Mouse (Mus musculus) brain, adult 2 months (tissue): Measurements from ENCODE around the gene Fbxo27.
"Not testable (repeated sequence)": the region's sequence is repeated elsewhere in the genome, so short reads cannot be mapped to it uniquely, and the experiment has no call there.

ENCODE experiments used
- DNase-seq: peaks from one replicate; pipeline ENCODE4 v3.0.0; 2011; ENCODE audit warnings: low read depth, low spot score

The Fbxo27 gene

GRCm38 (mm10) chr7:28692545-28693320 lies at the start of gene Fbxo27:
Fbxo27 (plus strand) TSS chr7:28692849.
- peak; percentile 80 for DNase-seq

GRCm38 (mm10) chr7:28645366-28645765 lies 47.3 kb upstream of the Fbxo27 start:
- DNase-seq, result no peak

DNA sequence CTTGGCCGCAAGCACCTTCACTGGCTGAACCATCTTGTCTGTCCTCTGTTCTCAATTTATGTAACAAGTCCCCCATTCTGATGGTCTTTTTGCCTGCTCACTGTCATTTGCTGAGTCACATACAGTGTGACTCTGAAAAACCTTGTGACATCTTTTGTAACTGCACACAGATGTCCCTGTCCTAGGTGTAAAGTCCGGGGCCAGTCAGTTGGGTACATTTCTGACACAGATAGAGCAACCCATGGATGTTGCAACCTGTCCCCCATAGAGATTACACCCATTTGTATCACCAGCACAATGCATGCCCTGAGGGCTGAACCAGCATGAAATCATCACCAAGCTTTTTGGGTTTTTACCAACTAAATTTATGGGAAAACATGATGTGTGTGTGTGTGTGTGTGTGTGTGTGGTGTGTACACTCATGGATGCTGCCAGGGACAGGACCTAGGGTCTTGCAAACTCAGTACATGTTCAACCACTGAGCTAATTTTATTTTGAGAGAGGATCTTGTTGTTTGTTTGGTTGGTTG lies 46.6 kb upstream of the Fbxo27 start:
- DNase-seq, result no peak

DNA sequence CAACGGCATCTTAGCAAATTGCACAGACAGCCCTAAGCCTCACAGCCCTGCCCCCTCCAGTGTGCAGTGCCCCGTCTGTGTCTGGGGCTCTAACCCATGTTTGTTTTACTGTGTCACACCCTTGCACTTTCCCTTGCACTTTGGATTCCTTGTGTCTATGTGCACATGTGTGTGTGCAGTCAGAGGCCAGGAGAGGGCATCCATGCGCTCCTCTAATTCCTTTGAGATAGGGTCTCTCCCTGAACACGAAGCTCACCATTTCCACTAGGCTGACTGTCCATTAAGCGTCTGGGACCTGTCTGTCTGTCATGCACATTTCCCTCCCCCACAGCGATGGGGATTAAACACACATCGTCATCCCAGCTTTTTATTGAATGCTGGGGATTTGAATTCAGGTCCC lies 45.6 kb upstream of the Fbxo27 start:
- no peak for DNase-seq

GRCm38 (mm10) chr7:28651157-28651556 lies 41.5 kb upstream of the Fbxo27 start:
- DNase-seq, result peak; percentile 31

DNA sequence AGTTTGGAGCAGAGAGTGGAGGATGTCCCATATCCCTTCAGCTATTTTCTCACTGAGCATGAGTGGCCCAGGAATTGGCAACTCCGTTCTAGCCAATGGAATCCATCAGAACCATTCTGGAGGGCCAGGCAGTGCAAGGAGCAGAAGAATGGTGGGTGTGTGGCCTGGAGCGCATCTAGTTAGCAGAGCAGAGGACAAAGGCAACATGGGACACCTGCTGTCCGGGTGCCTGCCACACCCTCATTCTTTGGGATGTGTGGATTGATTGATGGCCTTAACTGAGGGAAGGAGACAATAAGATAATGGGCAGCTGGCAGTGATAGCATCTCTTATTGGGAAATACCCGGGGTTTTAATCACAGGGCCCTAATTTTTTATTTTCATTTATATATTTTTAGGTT lies 36.2 kb upstream of the Fbxo27 start:
- no peak for DNase-seq

DNA sequence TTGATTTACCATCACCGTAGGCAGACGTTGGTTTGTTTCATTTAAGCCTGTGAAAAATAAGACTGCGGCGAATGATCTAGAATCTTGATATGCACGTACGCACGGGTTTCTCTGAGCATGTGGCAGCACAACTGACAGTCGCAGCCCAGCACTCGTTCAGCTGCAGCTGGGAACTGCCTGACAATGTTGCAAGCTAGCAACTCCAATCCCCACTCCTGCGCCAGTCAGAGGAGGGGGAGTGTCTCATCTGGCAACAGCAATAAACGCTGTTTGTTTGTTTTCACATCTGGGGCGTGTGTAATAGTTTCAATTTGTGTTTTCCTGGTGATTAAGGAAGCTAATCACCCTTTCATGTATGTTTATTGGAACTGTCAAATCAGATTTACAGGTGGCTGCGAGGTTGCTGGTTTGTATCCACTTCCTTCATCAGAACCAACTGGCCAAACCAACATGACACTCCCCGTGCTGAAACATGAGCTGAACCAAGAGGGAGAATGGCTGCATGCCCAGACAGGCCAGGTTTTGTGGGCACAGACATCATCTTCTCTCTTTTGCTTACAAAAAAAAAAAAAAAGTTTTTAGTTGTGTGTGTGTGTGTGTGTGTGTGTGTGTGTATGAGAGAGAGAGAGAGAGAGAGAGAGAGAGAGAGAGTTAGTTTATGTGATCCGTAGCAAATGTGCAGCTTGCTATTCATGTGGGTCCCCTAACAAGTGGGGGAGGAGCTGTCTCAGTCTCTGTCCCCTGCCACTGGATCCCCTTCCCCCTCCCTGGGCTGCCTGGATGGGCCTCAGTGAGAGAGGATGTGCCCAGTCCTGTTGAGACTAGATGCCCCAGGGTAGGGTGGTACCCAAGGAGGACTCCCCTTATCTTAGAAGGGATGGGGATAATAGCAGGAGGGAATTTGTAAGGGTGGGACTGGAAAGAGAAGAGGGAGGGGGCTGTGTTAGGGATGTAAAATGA lies 26.7 kb upstream of the Fbxo27 start:
- DNase-seq, result peak; percentile 35

GRCm38 (mm10) chr7:28671172-28671571 lies 21.5 kb upstream of the Fbxo27 start:
- no peak for DNase-seq

GRCm38 (mm10) chr7:28672276-28672675 lies 20.4 kb upstream of the Fbxo27 start:
- DNase-seq, result no peak

- DNase-seq, result not testable (repeated sequence)
These were observed 19.9 kb upstream of the Fbxo27 start for GRCm38 (mm10) chr7:28672786-28673185.

- DNase-seq, result no peak
These were observed 17.7 kb upstream of the Fbxo27 start for GRCm38 (mm10) chr7:28674994-28675393.

GRCm38 (mm10) chr7:28675746-28676145 lies 16.9 kb upstream of the Fbxo27 start:
- DNase-seq, result peak; percentile 12

DNA sequence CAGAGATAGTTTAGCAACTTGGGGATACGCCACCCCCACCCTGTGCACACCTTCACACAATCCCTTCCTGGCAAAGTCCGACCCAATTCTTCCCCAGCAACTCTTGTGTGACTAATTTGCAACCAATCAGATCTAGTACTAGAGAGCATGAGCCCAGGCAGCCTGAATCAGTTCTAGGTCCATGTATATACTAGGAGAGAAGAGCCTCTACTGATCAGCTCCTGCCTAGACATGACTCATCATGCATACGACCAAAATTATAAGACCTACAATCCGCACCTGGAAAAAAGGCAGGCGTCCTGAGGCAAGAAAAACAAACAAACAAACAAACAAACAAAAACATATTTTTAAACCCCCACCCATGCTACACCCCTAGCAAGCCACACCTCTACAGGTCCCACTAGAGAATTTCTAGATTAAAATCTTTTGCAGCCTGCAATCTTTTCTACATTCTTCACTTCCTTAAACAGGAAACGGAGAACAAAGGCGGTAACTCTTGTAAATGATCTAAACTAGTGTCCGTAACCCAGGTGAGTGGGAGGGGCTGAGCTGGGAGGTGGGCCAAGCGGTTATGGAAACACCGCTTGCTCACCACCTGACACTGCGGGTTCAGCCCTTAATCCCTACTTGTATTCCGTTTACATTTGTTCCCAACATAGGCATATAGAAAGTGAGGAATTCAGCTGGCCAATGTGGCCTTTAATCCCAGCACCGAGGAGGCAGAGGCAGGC lies 15.7 kb upstream of the Fbxo27 start:
- DNase-seq, result no peak

- DNase-seq, result peak; percentile 6
These were observed 15.0 kb upstream of the Fbxo27 start for GRCm38 (mm10) chr7:28677624-28678023.

- DNase-seq, result no peak
These were observed 1.6 kb upstream of the Fbxo27 start for GRCm38 (mm10) chr7:28691075-28691474.

DNA sequence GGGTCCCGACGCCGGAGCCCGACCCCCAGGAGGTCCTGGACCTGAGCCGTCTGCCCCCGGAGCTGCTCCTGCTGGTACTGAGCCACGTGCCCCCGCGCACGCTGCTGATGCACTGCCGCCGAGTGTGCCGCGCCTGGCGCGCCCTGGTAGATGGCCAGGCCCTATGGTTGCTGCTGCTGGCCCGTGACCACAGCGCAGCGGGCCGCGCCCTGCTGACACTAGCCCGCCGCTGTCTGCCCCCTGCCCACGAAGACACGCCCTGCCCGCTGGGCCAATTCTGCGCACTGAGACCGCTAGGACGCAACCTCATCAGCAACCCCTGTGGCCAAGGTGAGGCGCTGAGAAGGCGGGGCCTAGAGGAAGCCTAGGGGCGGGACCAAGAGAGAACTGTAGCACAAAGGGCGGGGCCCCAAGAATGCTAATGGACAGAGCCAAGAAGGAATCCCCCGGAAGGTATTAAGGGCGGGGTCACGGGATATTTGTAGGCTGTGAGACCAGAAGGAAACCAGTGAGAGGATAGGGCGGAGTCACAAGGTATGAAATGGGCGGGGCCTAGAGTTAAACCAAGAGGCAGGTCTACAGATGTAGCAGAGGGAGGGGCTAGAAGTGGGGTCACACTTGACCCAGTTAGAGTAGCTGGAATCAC lies 795 bp downstream of the Fbxo27 start:
- peak; percentile 98 for DNase-seq

GRCm38 (mm10) chr7:28694423-28694822 lies 1.8 kb downstream of the Fbxo27 start:
- DNase-seq, result no peak

DNA sequence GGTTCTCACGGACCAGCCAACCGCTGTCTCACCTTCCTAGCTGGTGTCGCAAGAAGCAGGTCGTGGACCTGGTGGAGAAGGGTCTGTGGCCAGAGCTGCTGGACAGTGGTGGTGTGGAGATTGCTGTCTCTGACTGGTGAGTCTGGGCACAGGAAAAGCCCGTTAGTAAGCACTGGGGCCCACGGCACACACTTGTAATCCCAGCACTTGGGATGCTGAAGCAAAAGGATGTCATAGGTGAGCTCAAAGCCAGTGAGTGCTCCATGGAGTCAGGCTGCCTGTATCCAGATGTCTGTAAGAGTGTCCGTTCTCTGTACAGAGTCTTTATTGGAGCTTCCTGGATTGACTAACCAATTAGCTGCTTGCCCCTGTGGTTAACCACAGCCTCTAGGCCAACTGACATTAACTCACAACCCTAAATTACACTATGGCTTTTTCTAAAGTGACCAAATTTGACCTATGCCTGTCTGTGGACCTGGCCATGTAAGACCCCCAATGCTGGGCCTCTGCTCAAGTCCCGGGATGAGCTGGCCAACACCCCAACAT lies 2.4 kb downstream of the Fbxo27 start:
- DNase-seq, result no peak

DNA sequence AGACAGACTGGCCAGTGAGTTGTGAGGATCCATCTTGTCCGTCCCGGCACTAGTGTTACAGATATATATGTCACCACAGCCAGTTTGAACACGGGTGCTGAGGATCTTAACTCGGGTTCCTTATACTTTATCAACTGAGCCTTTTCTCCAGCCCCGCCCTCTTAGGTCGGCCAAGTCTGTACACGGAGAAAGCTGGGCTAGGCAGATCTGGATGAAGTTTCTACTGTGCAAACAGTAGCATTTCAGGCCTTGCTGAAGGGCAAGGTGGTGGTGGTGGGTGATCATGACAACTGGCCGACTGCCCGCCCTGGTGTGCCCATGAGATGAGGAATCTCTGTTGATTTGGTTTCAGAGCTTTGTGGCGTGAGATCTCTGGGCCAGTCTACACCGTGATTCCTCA lies 4.6 kb downstream of the Fbxo27 start:
- no peak for DNase-seq

DNA sequence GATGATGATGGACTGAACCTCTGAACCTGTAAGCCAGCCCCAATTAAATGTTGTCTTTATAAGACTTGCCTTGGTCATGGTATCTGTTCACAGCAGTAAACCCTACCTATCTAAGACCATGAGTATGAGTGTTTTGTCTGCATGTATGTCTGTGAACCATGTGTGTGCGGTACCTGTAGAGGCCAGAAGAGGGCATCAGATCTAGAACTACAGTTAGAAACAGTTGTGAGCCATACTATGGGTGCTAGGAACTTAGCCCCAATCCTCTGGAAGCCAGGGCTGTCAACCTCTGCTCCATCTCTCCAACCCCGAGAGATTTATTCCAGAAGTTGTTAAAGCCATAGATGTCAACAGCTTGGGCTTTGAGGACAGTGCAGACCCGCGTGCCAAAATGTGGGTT lies 7.6 kb downstream of the Fbxo27 start:
- DNase-seq, result no peak

- not testable (repeated sequence) for DNase-seq
These were observed 8.7 kb downstream of the Fbxo27 start for GRCm38 (mm10) chr7:28701306-28701705.
